Mouse (Mus musculus) neural tube, embryonic 13.5 days (tissue): Measurements from ENCODE around the gene Pawr. TPM values are rescaled to one million over a fixed set of nuclear protein-coding genes. Genes with fewer than 3 reads are reported as not detected.
"Not testable (repeated sequence)": the region's sequence is repeated elsewhere in the genome, so short reads cannot be mapped to it uniquely, and the experiment has no call there.

Experiments used
- ATAC-seq: fragments of 200-750 bp; cut with Nextera tagmentation; 2 replicates; pipeline ENCODE4 v1.8.0; 2017; ENCODE audit warnings: low read depth, mild to moderate bottlenecking, moderate TSS enrichment, moderate library complexity
- H3K27ac ChIP-seq: fragments of 300-500 bp; sonication (generic); replicated peaks from 2 replicates; pipeline ENCODE4 v1.5.1; 2015; ENCODE audit warnings: moderate library complexity, mild to moderate bottlenecking, inconsistent platforms
- H3K27me3 ChIP-seq: fragments of 300-500 bp; sonication (generic); 2 replicates; pipeline ENCODE4 v1.6.1; 2015; ENCODE audit warnings: mild to moderate bottlenecking, inconsistent platforms
- H3K36me3 ChIP-seq: fragments of 300-500 bp; sonication (generic); 2 replicates; pipeline ENCODE4 v1.6.1; 2015; ENCODE audit warnings: mild to moderate bottlenecking, inconsistent platforms
- H3K4me1 ChIP-seq: fragments of 300-500 bp; sonication (generic); replicated peaks from 2 replicates; pipeline ENCODE4 v1.6.1; 2015; ENCODE audit warnings: inconsistent platforms
- H3K4me2 ChIP-seq: fragments of 300-500 bp; sonication (generic); 2 replicates; pipeline ENCODE4 v1.6.1; 2015; ENCODE audit warnings: inconsistent platforms, mild to moderate bottlenecking, moderate library complexity
- H3K4me3 ChIP-seq: fragments of 300-500 bp; sonication (generic); 2 replicates; pipeline ENCODE4 v1.5.1; 2015; ENCODE audit warnings: mild to moderate bottlenecking, inconsistent platforms
- H3K9ac ChIP-seq: fragments of 300-500 bp; sonication (generic); 2 replicates; pipeline ENCODE4 v1.6.1; 2015; ENCODE audit warnings: moderate library complexity, mild to moderate bottlenecking, inconsistent platforms
- H3K9me3 ChIP-seq: fragments of 300-500 bp; sonication (generic); 2 replicates; pipeline ENCODE4 v1.6.1; 2016; ENCODE audit warnings: inconsistent platforms
- WGBS: fragments of 180-500 bp; shearing (Covaris S2); methylation state at CpG from one replicate; pipeline ENCODE4 v1.1.7; 2015; 5-methylcytosine and 5-hydroxymethylcytosine counted together
- polyA plus RNA-seq: library from polyadenylated mRNA; unstranded; fragments of >200 nt; fragmentation: Nextera tagmentation; extraction: Ambion mirVana; gene quantifications from 2 replicates; pipeline ENCODE4 v1.2.1, GENCODE M21; 2015

The Pawr gene
- polyA plus RNA-seq, 1 experiment from 2014 or later = 4.8 TPM

- Histone ChIP-seq H3K27ac (no peak overlapping the region), H3K4me3 (no peak overlapping the region), H3K9me3 (no peaks in the 10 kb centered on the region), H3K4me2 (no peak overlapping the region), H3K9ac (no peak overlapping the region), H3K27me3 (no peaks in the 10 kb centered on the region), H3K4me1 (no peaks in the 10 kb centered on the region), H3K36me3 (no peaks in the 10 kb centered on the region)
- ATAC-seq = no peak
- WGBS = 94% methylated on average over 9 of the region's 9 CpGs
These were observed 13.2 kb downstream of the Pawr start for GRCm38 (mm10) chr10:108345123-108345522.

DNA sequence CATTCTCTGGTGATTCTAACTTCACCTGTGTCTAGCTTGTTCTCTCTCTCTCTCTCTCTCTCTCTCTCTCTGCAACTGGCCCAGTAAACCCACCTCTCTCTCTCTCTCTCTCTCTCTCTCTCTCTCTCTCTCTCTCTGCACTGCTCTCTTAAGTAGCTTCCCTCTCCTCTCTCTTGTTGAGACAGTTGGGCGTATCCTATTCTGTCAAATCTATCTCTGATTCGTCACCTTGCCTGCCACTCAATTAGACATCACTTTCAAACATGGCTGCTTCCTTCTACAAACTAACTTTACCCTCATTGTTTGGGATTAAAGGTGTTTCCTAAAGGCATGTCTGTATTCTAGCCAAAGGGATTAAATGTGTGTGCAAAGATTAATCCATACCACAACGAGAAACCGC lies 14.4 kb downstream of the Pawr start:
- H3K4me3 ChIP-seq, H3K36me3 ChIP-seq, H3K4me2 ChIP-seq, H3K9ac ChIP-seq, H3K27ac ChIP-seq, ATAC-seq, H3K4me1 ChIP-seq, H3K27me3 ChIP-seq, H3K9me3 ChIP-seq: not testable (repeated sequence)
- 98% methylated on average over 4 of the region's 4 CpGs for WGBS

DNA sequence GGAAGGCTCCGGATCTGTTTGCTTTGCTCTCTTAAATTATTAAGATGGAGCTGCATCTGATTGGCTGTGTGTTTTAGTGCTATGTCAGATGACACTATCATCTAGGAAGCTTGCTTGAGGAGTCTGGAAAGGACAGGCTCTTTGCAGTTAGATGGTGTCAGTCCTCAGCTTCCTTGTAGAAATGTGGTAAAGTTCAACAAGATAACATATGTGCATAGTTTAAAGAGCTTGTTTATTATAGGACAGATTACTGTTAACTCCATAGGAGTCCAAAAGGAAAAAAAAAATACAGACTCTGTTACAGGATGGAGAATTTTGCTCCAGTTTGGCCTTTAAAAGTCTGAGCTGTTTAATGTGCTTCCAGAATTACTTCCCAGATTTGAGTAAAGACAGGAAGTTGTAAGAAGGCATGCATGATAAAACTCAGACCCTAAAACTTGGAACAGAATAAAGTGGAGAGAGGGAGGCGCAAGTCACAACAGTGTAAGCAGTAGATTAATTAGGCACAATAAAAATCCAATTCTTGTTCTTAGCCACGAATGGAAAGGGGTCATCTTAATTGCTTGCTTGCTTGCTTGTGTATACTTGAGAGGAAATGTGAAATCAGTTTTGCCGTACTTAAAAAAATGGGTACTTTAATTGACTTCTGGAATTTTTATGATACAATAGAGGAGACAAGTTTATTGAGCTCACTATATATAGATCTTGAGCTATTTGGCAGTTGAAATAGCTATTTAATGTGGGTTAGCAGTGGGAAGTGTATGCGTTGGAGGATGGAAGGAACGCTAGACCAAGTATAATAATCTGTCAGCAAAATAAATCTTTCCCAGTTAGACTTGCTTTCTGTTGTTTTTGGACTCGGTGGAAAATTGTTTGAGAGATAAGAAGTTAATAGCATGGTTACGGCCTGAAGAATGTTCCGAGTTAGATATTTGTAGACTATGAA lies 18.5 kb downstream of the Pawr start:
- H3K9ac ChIP-seq = no peak overlapping the region
- no peak overlapping the region for H3K4me2 ChIP-seq
- ATAC-seq = no peak
- no peaks in the 10 kb centered on the region for H3K27me3 ChIP-seq
- no peak overlapping the region for H3K4me3 ChIP-seq
- no peak overlapping the region for H3K27ac ChIP-seq
- H3K4me1 ChIP-seq = peaks cover 5% of the 10 kb centered on the region; the same call in 1 of the 2 replicates
- WGBS = 58% methylated on average over 9 of the region's 9 CpGs
- H3K36me3 ChIP-seq = no peaks in the 10 kb centered on the region
- no peaks in the 10 kb centered on the region for H3K9me3 ChIP-seq

GRCm38 (mm10) chr10:108352944-108353343 lies 21.0 kb downstream of the Pawr start:
- Histone ChIP-seq H3K27me3 (no peaks in the 10 kb centered on the region), H3K9me3 (no peaks in the 10 kb centered on the region), H3K36me3 (no peaks in the 10 kb centered on the region), H3K9ac (no peak overlapping the region), H3K4me3 (no peak overlapping the region), H3K27ac (no peak overlapping the region), H3K4me1 (peaks cover 5% of the 10 kb centered on the region; the same call in 1 of the 2 replicates), H3K4me2 (no peak overlapping the region)
- WGBS = 84% methylated on average over 10 of the region's 10 CpGs
- no peak for ATAC-seq

GRCm38 (mm10) chr10:108354726-108355391 lies 22.9 kb downstream of the Pawr start:
- Histone ChIP-seq H3K27ac (no peak overlapping the region), H3K4me3 (no peak overlapping the region), H3K9ac (no peak overlapping the region), H3K4me1 (peaks cover 7% of the 10 kb centered on the region; the same call in 1 of the 2 replicates), H3K36me3 (no peaks in the 10 kb centered on the region), H3K9me3 (0 out of 2 replicates have a peak, but pooled peaks cover 4% of the 10 kb centered on the region), H3K27me3 (no peaks in the 10 kb centered on the region), H3K4me2 (no peak overlapping the region)
- no peak for ATAC-seq
- 40% methylated on average over 10 of the region's 10 CpGs for WGBS

- 91% methylated on average over 3 of the region's 3 CpGs for WGBS
These were observed 23.5 kb downstream of the Pawr start for GRCm38 (mm10) chr10:108355392-108355775.

GRCm38 (mm10) chr10:108356601-108357187 lies 24.8 kb downstream of the Pawr start:
- ATAC-seq = no peak
- 99% methylated on average over 12 of the region's 12 CpGs for WGBS
- Histone ChIP-seq H3K9me3 (0 out of 2 replicates have a peak, but pooled peaks cover 4% of the 10 kb centered on the region), H3K36me3 (no peaks in the 10 kb centered on the region), H3K27ac (no peak overlapping the region), H3K4me3 (no peak overlapping the region), H3K4me2 (no peak overlapping the region), H3K27me3 (no peaks in the 10 kb centered on the region), H3K4me1 (peaks cover 21% of the 10 kb centered on the region), H3K9ac (no peak overlapping the region)

More at GRCm38 (mm10) chr10:108355392-108355775, 23.5 kb downstream of the Pawr start:
- H3K27me3 ChIP-seq = no peaks in the 10 kb centered on the region
- H3K9me3 ChIP-seq = 0 out of 2 replicates have a peak, but pooled peaks cover 4% of the 10 kb centered on the region
- no peaks in the 10 kb centered on the region for H3K36me3 ChIP-seq
- no peak for ATAC-seq
- H3K27ac ChIP-seq = no peak overlapping the region
- no peak overlapping the region for H3K4me2 ChIP-seq
- H3K4me1 ChIP-seq = peaks cover 10% of the 10 kb centered on the region; the same call in 1 of the 2 replicates
- no peak overlapping the region for H3K9ac ChIP-seq
- H3K4me3 ChIP-seq = no peak overlapping the region

- no peak overlapping the region for H3K9ac ChIP-seq
- ATAC-seq = no peak
- 88% methylated on average over 16 of the region's 16 CpGs for WGBS
These were observed 28.1 kb downstream of the Pawr start for GRCm38 (mm10) chr10:108359974-108360373.

GRCm38 (mm10) chr10:108360801-108361200 lies 28.9 kb downstream of the Pawr start:
- H3K27me3 ChIP-seq = no peaks in the 10 kb centered on the region
- H3K36me3 ChIP-seq = no peaks in the 10 kb centered on the region
- H3K4me2 ChIP-seq = no peak overlapping the region
- 0 out of 2 replicates have a peak overlapping the region, but pooled peaks have one; percentile 3 for H3K27ac ChIP-seq
- H3K9ac ChIP-seq = no peak overlapping the region
- WGBS = 59% methylated on average over 6 of the region's 6 CpGs
- peaks cover 22% of the 10 kb centered on the region for H3K4me1 ChIP-seq
- no peak overlapping the region for H3K4me3 ChIP-seq
- peaks cover 13% of the 10 kb centered on the region for H3K9me3 ChIP-seq
- ATAC-seq = no peak

More at GRCm38 (mm10) chr10:108359974-108360373, 28.1 kb downstream of the Pawr start:
- H3K27me3 ChIP-seq = no peaks in the 10 kb centered on the region
- no peak overlapping the region for H3K4me2 ChIP-seq
- H3K9me3 ChIP-seq = peaks cover 5% of the 10 kb centered on the region; the same call in 1 of the 2 replicates
- no peaks in the 10 kb centered on the region for H3K36me3 ChIP-seq
- peaks cover 23% of the 10 kb centered on the region for H3K4me1 ChIP-seq
- H3K4me3 ChIP-seq = no peak overlapping the region
- no peak overlapping the region for H3K27ac ChIP-seq

DNA sequence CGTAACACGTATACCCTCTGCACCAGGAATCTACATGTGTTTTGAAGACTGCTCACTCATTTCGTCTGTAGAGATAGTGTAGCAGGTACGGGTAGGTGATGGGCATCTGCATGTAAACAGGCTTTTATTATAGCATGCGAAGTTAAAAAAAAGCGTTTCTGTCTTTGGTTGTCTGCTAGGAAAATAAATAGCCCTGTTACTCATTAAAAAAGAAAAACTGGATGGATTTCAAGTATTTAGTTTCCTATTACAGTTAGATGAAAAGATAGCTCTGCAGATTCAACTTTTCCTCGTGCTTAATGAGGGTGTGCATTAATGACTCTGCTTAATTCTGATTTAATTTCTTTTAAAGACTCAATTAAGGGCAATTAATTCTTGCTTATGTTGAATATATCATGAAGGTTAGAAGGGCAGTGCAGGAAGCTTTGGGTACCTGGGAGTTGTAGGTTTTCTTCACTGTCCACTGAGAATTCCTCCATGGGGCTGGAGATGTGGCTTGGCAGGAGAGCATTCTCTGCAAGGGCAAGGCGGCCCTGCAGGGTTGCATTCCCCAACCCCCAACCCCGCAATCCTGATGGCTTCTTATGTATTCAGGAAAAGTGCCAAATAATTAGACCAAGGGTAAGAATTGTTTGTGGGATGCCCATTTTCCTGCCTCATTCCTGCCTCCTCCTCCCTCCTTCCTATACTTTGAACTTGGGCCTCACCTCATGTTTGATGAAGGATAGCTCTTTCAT lies 29.7 kb downstream of the Pawr start:
- no peak overlapping the region for H3K27ac ChIP-seq
- no peak overlapping the region for H3K9ac ChIP-seq
- no peaks in the 10 kb centered on the region for H3K36me3 ChIP-seq
- H3K27me3 ChIP-seq = no peaks in the 10 kb centered on the region
- peaks cover 22% of the 10 kb centered on the region for H3K4me1 ChIP-seq
- no peak overlapping the region for H3K4me2 ChIP-seq
- WGBS = 67% methylated on average over 9 of the region's 9 CpGs
- H3K4me3 ChIP-seq = no peak overlapping the region
- ATAC-seq = no peak
- H3K9me3 ChIP-seq = peaks cover 18% of the 10 kb centered on the region

DNA sequence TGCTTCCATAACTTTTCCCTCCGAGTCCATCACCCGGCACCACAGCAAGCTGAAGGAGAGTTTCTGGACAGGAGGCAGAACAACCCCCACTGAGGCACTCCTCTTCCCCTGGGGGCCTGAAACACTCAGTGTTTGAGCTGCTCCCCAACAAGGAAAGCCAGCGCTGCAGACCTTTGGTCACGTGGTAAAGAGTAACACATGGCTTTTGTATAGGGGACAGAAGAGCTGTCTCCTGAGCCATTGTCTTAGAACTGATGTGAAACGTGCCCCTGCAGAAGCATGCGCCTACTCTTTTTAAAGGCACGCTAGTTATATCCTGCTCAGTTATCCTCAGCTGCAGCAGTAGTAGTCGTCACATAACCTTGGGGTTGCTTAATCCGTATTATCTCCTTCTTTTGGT lies 32.0 kb downstream of the Pawr start:
- WGBS = 52% methylated on average over 9 of the region's 9 CpGs
- no peak overlapping the region for H3K9ac ChIP-seq
- peaks cover 18% of the 10 kb centered on the region for H3K9me3 ChIP-seq
- H3K27ac ChIP-seq = no peak overlapping the region
- no peak overlapping the region for H3K4me2 ChIP-seq
- H3K36me3 ChIP-seq = no peaks in the 10 kb centered on the region
- ATAC-seq = no peak; the same call in 1 of the 2 replicates
- H3K4me3 ChIP-seq = no peak overlapping the region
- H3K27me3 ChIP-seq = no peaks in the 10 kb centered on the region
- peaks cover 22% of the 10 kb centered on the region for H3K4me1 ChIP-seq
